Mouse (Mus musculus) C2C12 (cell line): ENCODE results near the gene Chek2.

Experiments
- CEBPB ChIP-seq: IDR thresholded peaks from one replicate; pipeline ENCODE4 v1.6.1; 2011; ENCODE audit warnings: low read depth, mild to moderate bottlenecking, control low read depth, moderate library complexity
- CTCF ChIP-seq: IDR thresholded peaks from one replicate; pipeline ENCODE4 v1.5.1; 2011; ENCODE audit not compliant: control insufficient read depth, insufficient read depth, insufficient read length
- MAX ChIP-seq: IDR thresholded peaks from one replicate; pipeline ENCODE4 v1.6.1; 2011; ENCODE audit warnings: mild to moderate bottlenecking, control low read depth
- MYOG ChIP-seq: IDR thresholded peaks from one replicate; pipeline ENCODE4 v1.6.1; 2011; ENCODE audit not compliant: control insufficient read depth, insufficient read length; ENCODE audit errors: extremely low read depth
- USF1 ChIP-seq: IDR thresholded peaks from one replicate; pipeline ENCODE4 v1.6.1; 2011; ENCODE audit warnings: low read depth, mild to moderate bottlenecking, control low read depth, moderate library complexity

- no peak for TF ChIP-seq CTCF
- TF ChIP-seq USF1 = no peak
- TF ChIP-seq MAX = no peak
- TF ChIP-seq MYOG = no peak
- TF ChIP-seq CEBPB = no peak
These were observed 32.3 kb upstream of the Chek2 start for GRCm38 (mm10) chr5:110807453-110807852.
